Mouse (Mus musculus): ENCODE measurements around the gene 2310061I04Rik.

DNA sequence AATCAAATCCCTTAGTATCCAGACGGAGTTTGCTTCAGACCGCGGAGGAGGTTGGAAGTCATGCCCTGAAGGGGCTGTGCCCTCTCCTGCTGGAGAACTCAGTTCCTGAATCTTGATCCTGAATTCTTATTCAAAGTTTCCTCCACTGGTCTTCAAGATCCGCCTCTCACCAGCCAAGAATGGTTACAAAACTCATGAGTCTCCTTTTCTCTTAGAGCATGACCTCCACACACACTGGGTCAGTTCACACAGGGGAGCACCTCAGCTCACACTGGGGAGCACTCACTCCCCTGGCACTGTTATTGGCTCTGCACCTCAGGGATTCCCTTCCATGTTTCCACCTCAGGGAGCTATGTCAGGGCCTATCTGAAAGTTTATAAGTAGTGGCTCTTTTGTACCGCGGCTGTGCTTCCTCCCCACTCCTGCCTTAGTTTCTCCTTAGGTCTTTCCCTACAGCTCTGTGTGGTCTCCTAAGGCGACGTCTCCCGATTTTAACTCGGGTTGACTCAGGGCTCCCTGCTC, 32.3 kb downstream of the 2310061I04Rik start:
- TF ChIP-seq POLR2A (IDR thresholded peaks at IDR 0.05; ENCODE audit: borderline replicate concordance, control insufficient read depth, low read depth, low read length) (no peak), CTCF (IDR thresholded peaks at IDR 0.05; ENCODE audit: control insufficient read depth, insufficient read depth, low read length) (no peak)

All from bone marrow, adult 2 months (tissue).